Mouse (Mus musculus) cerebellum, postnatal 14 days (tissue): ENCODE measurements around the gene Pcca.

Experiments
- DNase-seq, 2 experiments: peaks; one replicate each; pipeline ENCODE4 v3.0.0; 2021; ENCODE audit warnings: mixed read lengths in 2 of 2

Pcca gene

GRCm38 (mm10) chr14:122534017-122534924 lies at the start of gene Pcca:
Gene Pcca (plus strand): TSS chr14:122534324.
- peak; percentile 97 to 98 for DNase-seq

GRCm38 (mm10) chr14:122484458-122484843 lies 49.7 kb upstream of the Pcca start:
- DNase-seq, result peak; percentile 67 to 68

DNA sequence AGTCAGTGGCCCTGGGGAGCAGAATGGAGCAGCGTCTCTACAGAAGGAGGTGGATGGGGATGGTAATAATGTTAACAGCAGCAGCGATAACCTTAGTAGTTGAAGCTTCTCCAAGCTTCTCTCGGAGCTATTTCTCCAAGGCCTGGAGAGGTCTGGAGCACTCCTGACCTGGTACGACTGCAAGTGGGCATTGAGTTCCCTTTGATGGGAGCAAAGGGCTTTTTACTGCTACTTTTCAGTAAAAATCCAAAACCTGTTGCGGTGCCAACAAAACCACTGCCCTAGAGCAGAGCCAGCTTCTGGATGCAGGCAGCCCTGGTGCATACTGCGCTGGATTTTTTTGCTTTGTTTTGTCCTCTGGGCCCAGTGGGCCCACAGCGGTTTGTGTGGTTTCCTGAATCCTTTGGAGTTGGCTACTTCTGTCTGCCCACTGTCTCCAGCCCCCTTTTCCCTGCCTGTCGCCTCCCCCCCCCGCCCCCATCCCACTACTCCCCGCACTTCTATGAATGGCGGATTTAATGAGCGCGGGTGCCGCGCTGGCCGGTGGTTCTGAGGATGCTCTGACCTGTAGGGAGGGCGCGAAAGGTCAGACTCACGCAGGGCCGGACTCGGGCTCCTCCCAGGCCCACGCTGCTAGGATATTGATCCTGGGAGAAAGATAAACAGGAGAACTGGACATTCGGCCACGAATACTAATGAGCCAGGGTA lies 49.1 kb upstream of the Pcca start:
- peak; percentile 79 to 80 for DNase-seq

DNA sequence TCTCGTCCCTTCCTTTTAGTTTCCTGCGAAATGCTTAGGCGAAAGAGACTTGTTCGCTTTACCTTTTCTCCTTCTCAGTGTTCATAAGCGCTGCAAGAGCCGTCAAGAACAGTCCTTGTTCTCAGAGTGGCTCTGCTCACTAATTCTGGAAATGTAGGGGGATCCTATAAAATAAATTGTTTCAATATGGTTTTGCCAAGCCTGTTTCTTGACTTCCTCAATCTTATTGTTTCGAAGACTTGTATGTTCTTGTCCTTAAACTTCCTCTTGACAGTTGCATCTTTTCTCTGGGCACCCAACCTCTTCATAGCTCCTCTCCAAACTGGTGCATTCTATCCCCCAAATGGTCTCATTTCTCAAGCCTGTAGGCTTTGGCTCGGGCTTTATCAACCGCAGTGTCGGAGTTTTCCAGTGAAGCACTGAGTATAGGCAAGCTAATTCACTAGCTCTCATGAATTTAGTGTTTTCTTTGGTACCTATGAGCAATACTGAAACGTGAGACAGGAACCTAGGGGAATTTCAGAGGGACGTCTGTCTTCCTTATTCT lies 48.4 kb upstream of the Pcca start:
- DNase-seq, result peak; percentile 57 to 72

GRCm38 (mm10) chr14:122486611-122487010 lies 47.5 kb upstream of the Pcca start:
- peak in 1 of 2 experiments; percentile 31 for DNase-seq

GRCm38 (mm10) chr14:122487366-122487765 lies 46.8 kb upstream of the Pcca start:
- DNase-seq, result peak; percentile 52 to 69

DNA sequence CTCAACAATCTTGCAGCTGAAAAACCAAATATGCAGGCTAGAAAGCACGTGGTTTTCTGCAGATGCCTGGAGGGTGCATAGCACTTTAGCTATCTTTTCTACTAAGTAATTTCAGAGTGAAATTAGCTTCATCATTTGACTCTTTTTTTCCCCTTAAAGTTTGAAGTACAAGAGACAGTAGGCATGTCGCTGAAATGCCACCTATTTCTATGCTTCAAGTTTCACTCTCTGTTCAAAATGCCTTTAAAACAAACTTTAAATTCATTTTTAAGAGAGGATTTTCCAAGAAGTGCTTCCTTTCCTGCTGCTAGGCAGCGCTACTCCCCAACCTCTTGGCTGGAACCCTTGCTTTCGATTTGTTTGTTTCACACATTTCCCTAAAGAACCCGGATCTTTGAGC lies 45.1 kb upstream of the Pcca start:
- DNase-seq, result peak; percentile 56 to 68

DNA sequence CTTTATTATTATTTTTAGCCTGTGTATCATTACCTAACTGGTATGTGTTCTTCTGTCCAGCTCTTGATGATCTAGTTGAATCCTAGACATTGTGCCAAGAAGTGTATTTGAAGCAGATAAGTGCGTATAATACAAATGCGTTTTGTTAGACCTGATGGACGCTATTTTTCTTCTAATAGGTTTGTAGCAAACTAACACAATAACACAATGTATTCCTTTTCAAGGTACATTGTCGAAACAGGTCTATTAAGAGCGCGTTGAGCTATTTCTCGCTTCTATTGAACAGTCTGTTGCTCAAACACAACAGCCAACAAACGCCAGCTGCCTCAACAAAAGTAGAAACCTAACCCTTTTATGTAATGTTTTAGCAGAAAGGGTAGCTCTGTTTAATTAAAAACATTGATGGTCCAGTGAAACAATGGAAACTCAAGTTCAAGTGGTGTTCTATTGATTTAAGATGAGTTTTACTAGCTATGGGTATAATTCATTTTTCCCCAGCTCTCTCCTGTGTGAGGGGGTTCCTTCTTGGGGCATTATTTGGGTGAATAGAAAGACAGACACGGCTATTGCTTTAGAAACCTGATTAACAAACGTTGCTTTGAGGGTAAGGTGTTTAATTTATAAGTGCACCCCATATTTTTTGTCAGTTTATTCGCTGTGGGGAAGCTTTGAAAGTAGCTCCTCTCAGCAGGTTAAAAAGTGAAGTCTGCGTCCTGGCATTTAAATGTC lies 44.3 kb upstream of the Pcca start:
- DNase-seq, result peak; percentile 50 to 67

DNA sequence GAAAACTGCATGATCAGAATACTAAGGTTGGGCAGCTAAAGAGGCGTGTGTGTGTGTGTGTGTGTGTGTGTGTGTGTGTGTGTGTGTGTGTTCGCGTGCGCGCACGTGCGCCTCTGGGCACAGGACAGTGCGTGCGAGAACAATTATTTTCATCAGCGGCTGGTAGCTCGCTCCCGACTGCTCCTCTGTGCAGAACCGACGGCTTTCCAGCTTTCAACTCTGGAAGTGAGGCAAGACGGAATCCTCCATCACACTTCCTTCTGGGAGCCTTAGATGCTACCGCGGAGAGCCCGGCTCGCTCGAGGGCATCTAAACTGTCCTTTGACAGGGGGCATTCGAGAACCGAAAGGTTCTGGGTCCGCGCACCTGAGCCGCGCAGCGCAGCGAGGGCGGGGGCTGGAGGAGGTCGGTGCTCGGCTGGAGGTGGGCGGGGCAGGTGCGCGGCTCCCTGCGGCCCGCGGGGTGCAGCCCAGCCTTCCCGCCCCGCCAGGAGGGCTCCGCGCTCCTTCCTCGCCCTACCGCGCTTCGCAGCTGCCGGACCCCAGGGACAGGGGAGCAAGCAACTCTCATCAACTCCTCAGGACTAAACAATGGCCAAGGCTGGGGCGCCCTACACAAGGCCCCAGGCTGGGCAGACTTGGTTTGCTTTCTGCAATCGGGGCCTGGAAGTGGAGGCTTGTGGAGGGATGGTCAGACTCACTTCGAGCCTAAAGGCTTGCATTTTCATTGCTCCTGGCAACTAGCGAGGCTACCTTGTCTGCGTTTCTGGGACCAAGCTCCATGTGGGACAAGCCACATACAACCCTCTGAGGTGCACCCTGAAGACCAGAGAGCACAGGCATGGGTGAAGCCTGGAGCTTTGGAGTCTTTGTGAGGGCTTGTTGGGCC lies 43.4 kb upstream of the Pcca start, which contains the start of gene Gm10837:
Gm10837 (plus strand) TSS at position 146 of the 888 bp plus-strand sequence.
- peak; percentile 74 to 77 for DNase-seq

GRCm38 (mm10) chr14:122491521-122491920 lies 42.6 kb upstream of the Pcca start:
- DNase-seq, result peak in 1 of 2 experiments; percentile 20

DNA sequence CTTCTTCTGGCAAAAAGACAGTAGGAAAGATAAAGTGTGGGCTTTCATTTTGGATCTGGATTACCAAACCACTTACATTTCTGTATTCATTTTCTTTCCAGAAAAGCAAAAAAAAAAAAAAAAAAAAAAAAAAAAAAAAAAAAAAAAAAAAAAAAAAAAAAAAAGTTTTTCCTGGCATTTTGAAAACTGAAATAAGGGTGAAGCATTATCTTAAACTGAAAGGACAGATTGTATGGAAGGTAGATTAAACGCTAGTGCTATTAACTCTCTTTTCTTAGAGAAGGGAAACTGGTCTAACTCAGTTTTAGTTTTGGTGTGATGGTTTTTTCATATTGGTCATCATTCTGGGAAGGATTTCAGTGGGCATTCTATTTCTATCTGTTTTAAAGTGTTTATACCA lies 42.1 kb upstream of the Pcca start:
- DNase-seq, result no peak

DNA sequence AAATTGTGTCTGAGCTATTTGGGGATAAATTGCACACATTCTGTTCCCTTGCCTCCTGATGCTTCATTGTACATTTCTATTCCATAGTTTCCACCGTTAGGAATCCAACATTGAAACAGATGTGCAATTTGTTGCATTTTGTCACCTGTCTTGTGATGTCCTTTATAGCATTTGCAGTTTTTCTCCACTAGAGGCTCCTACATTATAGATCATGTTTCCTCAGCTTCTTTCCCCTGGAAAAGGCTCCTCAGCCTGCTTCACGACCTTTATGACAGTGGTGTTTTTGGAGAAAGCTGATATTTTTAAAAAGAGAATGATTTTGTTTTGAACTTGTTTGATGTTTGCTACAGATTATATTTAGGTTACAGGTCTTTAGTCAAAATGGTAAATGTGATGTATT lies 25.1 kb upstream of the Pcca start:
- no peak for DNase-seq

GRCm38 (mm10) chr14:122511519-122511918 lies 22.6 kb upstream of the Pcca start:
- DNase-seq, result no peak

- no peak for DNase-seq
Measured at GRCm38 (mm10) chr14:122513511-122514036, 20.6 kb upstream of the Pcca start.

DNA sequence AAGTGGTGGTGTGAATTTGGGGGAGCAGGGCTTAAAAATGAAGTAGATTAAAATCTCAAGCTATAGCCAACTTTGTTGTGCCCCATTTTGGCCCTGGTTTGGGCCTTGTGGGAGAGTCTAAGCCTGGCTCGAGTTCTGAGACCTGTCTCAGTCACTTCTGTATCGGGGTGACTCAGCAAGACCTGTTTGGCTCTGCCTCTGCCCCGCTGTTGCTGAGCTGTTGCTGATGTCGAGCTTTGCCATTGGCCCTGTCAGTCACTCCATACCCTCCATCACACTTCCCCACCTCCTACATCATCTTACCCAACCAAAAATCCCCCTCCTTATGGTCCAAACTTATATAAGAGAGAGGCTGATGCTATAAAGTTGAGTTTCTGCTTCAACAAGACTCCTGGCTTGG lies 5.6 kb upstream of the Pcca start:
- no peak for DNase-seq

- no peak for DNase-seq
Measured at GRCm38 (mm10) chr14:122535986-122536385, 1.9 kb downstream of the Pcca start.

DNA sequence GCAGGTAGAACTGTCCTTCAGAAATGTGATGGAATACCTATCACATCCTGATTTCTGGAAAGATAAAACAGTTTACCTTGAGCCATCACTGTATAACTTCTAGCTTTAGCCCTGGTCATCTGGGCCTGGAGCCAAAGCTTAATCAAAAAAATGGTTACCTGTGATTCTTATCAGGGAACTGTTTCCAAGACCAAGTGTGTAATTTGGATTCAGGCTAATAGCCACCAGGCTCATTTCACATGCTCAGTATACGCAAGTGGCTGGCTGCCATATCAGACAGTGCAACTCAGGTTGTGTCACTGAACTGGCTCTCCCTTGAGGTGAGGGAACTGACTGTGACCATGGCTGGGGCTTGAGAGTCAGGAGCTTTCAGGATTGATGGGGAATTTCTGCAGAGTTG lies 14.3 kb downstream of the Pcca start:
- DNase-seq, result peak in 1 of 2 experiments; percentile 20

- DNase-seq, result no peak
Measured at GRCm38 (mm10) chr14:122548905-122549304, 14.8 kb downstream of the Pcca start.

DNA sequence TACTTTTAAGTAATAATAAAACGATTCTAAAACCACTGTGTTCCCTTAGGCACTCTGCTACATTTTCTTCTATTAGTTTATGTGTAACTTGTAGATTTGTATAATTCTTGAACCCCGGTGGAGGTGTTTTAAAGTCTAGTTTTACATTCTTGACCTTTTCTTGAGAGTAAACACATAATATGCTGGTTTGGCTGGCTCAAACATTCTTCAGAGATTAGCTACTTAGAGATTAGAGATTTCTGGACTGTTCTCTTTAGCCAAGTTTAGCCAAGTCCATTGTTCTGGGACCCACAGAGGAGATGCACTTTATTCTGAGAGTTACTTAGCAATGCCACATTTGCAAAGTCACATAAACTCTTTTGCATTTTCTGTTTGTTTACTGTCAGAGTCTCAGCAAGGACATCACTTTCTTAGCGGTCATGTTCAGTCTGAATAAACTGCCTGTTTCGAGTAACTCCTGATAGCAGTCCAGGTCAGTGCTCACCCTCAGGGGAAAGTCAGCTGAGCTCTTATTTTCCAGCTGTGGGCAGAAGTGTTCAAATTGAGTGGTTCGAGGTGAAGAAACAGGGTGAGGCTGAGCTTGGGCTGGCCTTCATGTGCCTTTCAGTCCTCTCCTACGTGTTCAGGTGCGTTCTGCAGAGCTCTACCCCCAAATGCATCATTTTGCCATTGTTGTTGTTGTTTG lies 18.8 kb downstream of the Pcca start:
- no peak for DNase-seq

GRCm38 (mm10) chr14:122557353-122557752 lies 23.2 kb downstream of the Pcca start:
- DNase-seq, result no peak
